Mouse (Mus musculus): Measurements from ENCODE around the gene Msrb3. TPM values are rescaled to one million over a fixed set of nuclear protein-coding genes. Genes with fewer than 3 reads are reported as not detected.

Msrb3 gene
- polyA plus RNA-seq, 2 experiments, result 13.9 to 28.8 TPM

DNA sequence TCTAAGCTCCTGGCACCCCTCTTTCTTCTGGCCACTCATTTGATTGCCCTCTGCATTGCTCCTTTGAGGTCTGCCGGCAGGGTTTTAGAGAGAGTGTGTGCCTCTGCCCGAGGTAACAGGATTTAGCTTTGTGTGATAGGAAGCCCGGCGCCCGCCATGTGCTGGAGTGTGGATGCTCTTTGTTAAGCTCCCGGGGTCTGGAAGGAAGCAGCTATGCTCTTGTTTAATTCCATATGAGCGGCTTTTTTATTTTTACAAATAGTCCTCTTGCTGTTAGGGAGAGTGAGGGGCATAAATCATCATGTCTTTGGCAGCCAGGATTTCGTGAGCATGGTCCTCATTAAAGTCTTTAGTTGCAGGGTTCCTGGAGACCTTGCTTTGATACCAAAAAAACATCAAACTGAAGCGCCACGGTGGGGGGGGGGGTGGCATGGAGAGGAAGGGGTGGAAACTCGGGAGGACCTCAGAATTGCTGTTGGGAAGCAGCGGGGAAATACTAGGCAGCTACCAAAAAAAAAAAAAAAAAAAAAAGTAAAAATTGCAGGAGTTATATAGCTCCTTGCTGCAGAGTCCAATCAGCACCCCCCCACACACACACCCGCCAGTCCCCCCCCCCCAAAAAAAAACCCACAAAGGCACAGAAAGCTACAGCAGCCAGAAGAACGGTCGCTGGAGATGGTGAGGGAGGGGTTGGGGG is 154.3 kb downstream of the Msrb3 start:
- H3K4me1 ChIP-seq (ENCODE audit: control insufficient read depth, insufficient read depth, low read length), result peaks cover 25% of the 10 kb centered on the region
- peak overlapping the region; percentile 71 for H3K4me2 ChIP-seq (replicated peaks; ENCODE audit: low read depth, low read length, severe bottlenecking)
- H3K9me3 ChIP-seq (ENCODE audit: control insufficient read depth, low read length), result 0 out of 2 replicates have a peak, but pooled peaks cover 3% of the 10 kb centered on the region
- 2% methylated on average over 15 of the region's 15 CpGs for WGBS
- peak; percentile 56 for ATAC-seq (ENCODE audit: low FRiP score, low read depth)
- DNase-seq (ENCODE audit: low spot score), result peak; percentile 54
- TF ChIP-seq POLR2A (IDR thresholded peaks at IDR 0.05; ENCODE audit: borderline replicate concordance, extremely low read depth, insufficient read depth, insufficient read length), result no peak
- H3K4me3 ChIP-seq (replicated peaks; ENCODE audit: low read length), result peak overlapping the region; percentile 35
- H3K27me3 ChIP-seq (ENCODE audit: control insufficient read depth, insufficient read depth, low read length), result no peaks in the 10 kb centered on the region
- H3K27ac ChIP-seq (replicated peaks; ENCODE audit: low read depth, low read length), result peak overlapping the region; percentile 85
- peak overlapping the region; percentile 62 for H3K9ac ChIP-seq (ENCODE audit: low read depth, low read length, severe bottlenecking)
- no peaks in the 10 kb centered on the region for H3K36me3 ChIP-seq (ENCODE audit: control insufficient read depth, insufficient read depth, low read length)

DNA sequence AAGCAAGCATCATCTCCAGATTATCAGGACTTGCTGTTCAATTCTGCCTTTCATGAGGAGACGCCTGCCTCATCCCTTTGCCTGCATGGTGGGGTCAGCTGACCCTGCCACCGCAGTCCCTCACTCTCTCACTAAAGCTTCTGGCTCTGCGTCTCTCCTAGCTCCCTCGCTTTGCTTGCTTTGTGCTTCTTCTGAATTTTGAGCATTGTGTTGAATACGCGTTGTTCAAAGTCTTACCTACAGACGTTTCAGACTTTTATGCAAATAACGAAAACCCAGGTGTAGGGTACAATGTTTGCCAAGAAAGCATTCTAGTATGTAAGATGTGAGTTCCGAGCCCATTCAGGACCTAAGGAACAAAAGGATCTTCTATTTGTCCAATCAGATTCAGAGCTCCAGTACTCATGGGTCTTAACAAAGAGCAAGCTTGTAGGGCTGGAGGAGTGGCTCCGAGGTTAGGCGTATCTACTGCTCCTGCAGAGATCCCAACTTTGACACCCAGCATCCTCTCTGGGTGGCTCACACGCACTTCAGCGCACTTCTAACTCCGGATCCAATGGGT is 162.3 kb downstream of the Msrb3 start:
- Histone ChIP-seq H3K27ac (replicated peaks; ENCODE audit: low read depth, low read length) (no peak overlapping the region), H3K4me3 (replicated peaks; ENCODE audit: low read length) (no peak overlapping the region), H3K4me2 (replicated peaks; ENCODE audit: low read depth, low read length, severe bottlenecking) (peak overlapping the region; percentile 36), H3K4me1 (ENCODE audit: control insufficient read depth, insufficient read depth, low read length) (peaks cover 7% of the 10 kb centered on the region; the same call in 1 of the 2 replicates), H3K9ac (ENCODE audit: low read depth, low read length, severe bottlenecking) (no peak overlapping the region), H3K27me3 (ENCODE audit: control insufficient read depth, insufficient read depth, low read length) (no peaks in the 10 kb centered on the region), H3K36me3 (ENCODE audit: control insufficient read depth, insufficient read depth, low read length) (no peaks in the 10 kb centered on the region), H3K9me3 (ENCODE audit: control insufficient read depth, low read length) (no peaks in the 10 kb centered on the region)
- DNase-seq (ENCODE audit: low spot score) (no peak), ATAC-seq (ENCODE audit: low FRiP score, low read depth) (no peak)
- 39% methylated on average over 14 of the region's 14 CpGs for WGBS
- TF ChIP-seq POLR2A (IDR thresholded peaks at IDR 0.05; ENCODE audit: borderline replicate concordance, extremely low read depth, insufficient read depth, insufficient read length), result no peak

DNA sequence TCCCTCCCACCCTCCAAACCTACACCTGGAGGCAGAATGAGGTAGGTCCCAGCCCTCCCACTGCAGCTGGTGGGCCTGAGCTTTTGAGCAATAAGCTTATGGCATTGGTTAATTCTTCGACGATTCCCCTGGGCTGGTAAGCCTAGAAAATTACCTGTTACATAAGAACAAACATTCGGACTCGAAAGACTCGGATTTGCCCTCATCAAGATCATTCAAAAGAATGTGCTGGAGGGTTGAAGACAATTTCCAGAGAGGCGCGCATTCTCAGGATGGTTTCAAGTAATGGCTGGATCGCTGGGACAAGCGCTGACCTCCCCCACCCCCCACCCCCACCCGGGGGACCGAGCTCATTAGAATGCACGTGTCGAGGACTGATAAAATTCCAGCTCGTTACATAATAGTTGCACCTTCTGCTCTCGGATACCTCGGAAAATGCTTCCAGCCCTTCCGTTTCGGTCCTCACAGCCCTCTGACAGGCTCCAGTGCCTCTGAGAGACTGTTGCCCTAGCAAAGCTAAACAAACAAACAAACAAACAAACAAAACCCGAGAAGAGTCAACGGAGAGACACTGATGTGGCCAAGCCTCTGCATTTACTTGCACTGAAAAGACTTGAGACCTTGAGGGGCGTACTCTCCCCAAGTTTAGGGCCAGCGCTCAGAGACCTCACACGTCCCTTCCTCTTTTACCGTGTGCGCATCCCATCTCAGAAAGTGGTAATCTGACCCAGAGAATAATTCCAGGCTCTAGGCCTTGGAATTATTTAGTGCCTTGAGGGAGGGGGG is 163.0 kb downstream of the Msrb3 start:
- ATAC-seq (ENCODE audit: low FRiP score, low read depth) (no peak), DNase-seq (ENCODE audit: low spot score) (no peak)
- WGBS, result 10% methylated on average over 25 of the region's 25 CpGs
- no peak for TF ChIP-seq POLR2A (IDR thresholded peaks at IDR 0.05; ENCODE audit: borderline replicate concordance, extremely low read depth, insufficient read depth, insufficient read length)
- Histone ChIP-seq H3K9ac (ENCODE audit: low read depth, low read length, severe bottlenecking) (peak overlapping the region; percentile 34; the same call in 1 of the 2 replicates), H3K4me1 (ENCODE audit: control insufficient read depth, insufficient read depth, low read length) (peaks cover 7% of the 10 kb centered on the region; the same call in 1 of the 2 replicates), H3K27ac (replicated peaks; ENCODE audit: low read depth, low read length) (no peak overlapping the region), H3K9me3 (ENCODE audit: control insufficient read depth, low read length) (no peaks in the 10 kb centered on the region), H3K4me2 (replicated peaks; ENCODE audit: low read depth, low read length, severe bottlenecking) (peak overlapping the region; percentile 36), H3K4me3 (replicated peaks; ENCODE audit: low read length) (peak overlapping the region; percentile 11; the same call in 1 of the 2 replicates), H3K36me3 (ENCODE audit: control insufficient read depth, insufficient read depth, low read length) (no peaks in the 10 kb centered on the region), H3K27me3 (ENCODE audit: control insufficient read depth, insufficient read depth, low read length) (no peaks in the 10 kb centered on the region)

DNA sequence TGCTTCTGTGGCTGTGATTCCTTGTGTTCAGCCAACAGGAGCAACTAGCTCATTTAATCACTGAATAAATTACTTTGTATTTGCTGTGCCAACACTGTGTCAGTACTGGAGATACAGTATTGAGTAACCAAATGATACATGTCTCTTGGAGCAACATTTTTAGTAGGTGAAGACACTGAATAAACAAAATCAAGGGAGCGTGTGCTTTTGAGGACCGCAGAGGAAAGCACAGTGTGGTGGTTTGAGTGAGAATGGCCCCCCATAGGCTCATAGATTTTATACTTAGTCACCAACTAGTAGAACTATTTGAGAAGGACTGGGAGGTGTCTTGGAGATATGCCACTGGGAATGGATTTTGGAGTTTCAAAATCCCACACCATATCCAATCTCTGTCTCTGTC is 164.5 kb downstream of the Msrb3 start:
- ATAC-seq (ENCODE audit: low FRiP score, low read depth) (no peak), DNase-seq (ENCODE audit: low spot score) (no peak)
- peaks cover 7% of the 10 kb centered on the region; the same call in 1 of the 2 replicates for H3K4me1 ChIP-seq (ENCODE audit: control insufficient read depth, insufficient read depth, low read length)
- no peaks in the 10 kb centered on the region for H3K27me3 ChIP-seq (ENCODE audit: control insufficient read depth, insufficient read depth, low read length)
- no peak overlapping the region for H3K9ac ChIP-seq (ENCODE audit: low read depth, low read length, severe bottlenecking)
- no peak for TF ChIP-seq POLR2A (IDR thresholded peaks at IDR 0.05; ENCODE audit: borderline replicate concordance, extremely low read depth, insufficient read depth, insufficient read length)
- 94% methylated on average over 2 of the region's 2 CpGs for WGBS
- H3K36me3 ChIP-seq (ENCODE audit: control insufficient read depth, insufficient read depth, low read length), result no peaks in the 10 kb centered on the region
- no peak overlapping the region for H3K4me3 ChIP-seq (replicated peaks; ENCODE audit: low read length)
- H3K9me3 ChIP-seq (ENCODE audit: control insufficient read depth, low read length), result no peaks in the 10 kb centered on the region
- H3K4me2 ChIP-seq (replicated peaks; ENCODE audit: low read depth, low read length, severe bottlenecking), result no peak overlapping the region
- no peak overlapping the region for H3K27ac ChIP-seq (replicated peaks; ENCODE audit: low read depth, low read length)

Other genes with a start within 250 kb of the Msrb3 start
- gene Lemd3, start 80.2 kb upstream of the Msrb3 start, polyA plus RNA-seq (2012; rRNA removed), result 13.6 and 14.5 TPM in 2 replicates
- 6.3 and 7.6 TPM in 2 replicates for gene Lemd3, start 80.2 kb upstream of the Msrb3 start, polyA plus RNA-seq (2014; fragmentation: Nextera tagmentation; extraction: Ambion mirVana)
- 54.3 and 63.7 TPM in 2 replicates for gene Wif1, start 134.9 kb upstream of the Msrb3 start, polyA plus RNA-seq (2012; rRNA removed)
- 75.1 and 81.1 TPM in 2 replicates for gene Wif1, start 134.9 kb upstream of the Msrb3 start, polyA plus RNA-seq (2014; fragmentation: Nextera tagmentation; extraction: Ambion mirVana)